Mouse (Mus musculus): Measurements from ENCODE around the gene Rnf167. TPM values are rescaled to one million over a fixed set of nuclear protein-coding genes. Genes with fewer than 3 reads are reported as not detected.

Rnf167 gene
- total and polyA plus RNA-seq, 3 experiments: 50.8 to 65.0 (median 58.7) TPM

DNA sequence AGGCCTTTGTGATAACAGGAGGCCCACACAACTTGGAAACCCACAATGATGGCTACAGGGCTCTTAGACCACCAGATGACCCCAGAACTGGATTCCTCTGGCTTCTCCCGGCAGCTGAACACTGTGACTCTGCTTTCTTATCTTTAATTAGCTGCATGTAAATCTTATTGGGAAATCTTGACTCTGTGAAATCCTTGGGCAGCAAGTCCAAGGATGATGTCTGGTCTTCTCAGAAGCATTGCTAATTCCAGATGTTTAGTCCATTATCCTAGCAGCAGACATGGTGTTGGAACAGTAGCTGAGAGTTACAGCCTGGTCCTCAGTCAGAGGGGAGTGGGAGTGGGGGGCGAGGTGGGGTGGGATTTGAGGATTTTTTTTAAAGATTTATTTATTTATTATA is 18.6 kb upstream of the Rnf167 start:
- Histone ChIP-seq H3K4me3 (no peak overlapping the region), H3K4me1 (ENCODE audit: control insufficient read depth, insufficient read depth, low read length) (no peaks in the 10 kb centered on the region), H3K79me2 (replicated peaks; ENCODE audit: control insufficient read depth, insufficient read depth, low read length) (no peaks in the 10 kb centered on the region), H3K27ac (no peak overlapping the region), H3K9ac (ENCODE audit: low read depth, low read length) (no peak overlapping the region), H3K27me3 (ENCODE audit: control insufficient read depth, insufficient read depth, low read length) (no peaks in the 10 kb centered on the region), H3K36me3 (ENCODE audit: control insufficient read depth, insufficient read depth, low read length) (no peaks in the 10 kb centered on the region)
- TF ChIP-seq CTCF (IDR thresholded peaks at IDR 0.05): no peak
- TF ChIP-seq EP300 (IDR thresholded peaks at IDR 0.05; ENCODE audit: insufficient read depth, low read depth, low read length): no peak
- intact Hi-C loops (cut with DNase I): no loop called here
- DNase-seq: no peak
- 50% methylated on average over 2 of the region's 2 CpGs for WGBS

DNA sequence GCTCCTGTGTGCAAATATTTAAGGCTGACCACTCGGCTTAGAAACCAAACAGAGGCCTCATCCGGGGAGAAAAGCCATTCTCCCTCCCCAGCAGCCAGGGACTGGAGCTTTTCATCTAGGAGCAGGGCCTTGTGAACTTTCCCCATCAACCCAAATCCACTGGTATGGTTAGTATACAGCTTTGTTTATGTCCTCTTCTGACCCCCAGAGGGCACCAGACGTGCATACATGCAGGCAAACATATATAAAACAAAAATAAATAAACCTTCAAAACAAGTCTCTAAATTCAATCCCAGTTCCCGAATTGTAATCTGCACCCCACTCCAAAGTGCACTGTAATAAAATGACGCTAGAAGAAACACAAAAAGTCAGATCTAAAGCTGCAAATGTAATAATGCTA is 17.5 kb upstream of the Rnf167 start:
- intact Hi-C loops (cut with DNase I): loop anchor here (1.0 kb wide), 1 partner anchor 126 kb away; no protein-coding TSS in a partner anchor
- H3K4me3 ChIP-seq: no peak overlapping the region
- WGBS: 49% methylated on average over 5 of the region's 5 CpGs

GRCm38 (mm10) chr11:70630129-70630528 is 16.9 kb upstream of the Rnf167 start:
- no peak overlapping the region for H3K4me3 ChIP-seq
- no peaks in the 10 kb centered on the region for H3K36me3 ChIP-seq (ENCODE audit: control insufficient read depth, insufficient read depth, low read length)
- intact Hi-C loops (cut with DNase I): no loop called here
- WGBS: 67% methylated on average over 7 of the region's 7 CpGs
- H3K27ac ChIP-seq: no peak overlapping the region
- TF ChIP-seq POLR2A (IDR thresholded peaks at IDR 0.05; ENCODE audit: insufficient read depth, low read depth, low read length) (no peak), CTCF (IDR thresholded peaks at IDR 0.05) (no peak), EP300 (IDR thresholded peaks at IDR 0.05; ENCODE audit: insufficient read depth, low read depth, low read length) (no peak)
- DNase-seq: no peak
- no peaks in the 10 kb centered on the region for H3K27me3 ChIP-seq (ENCODE audit: control insufficient read depth, insufficient read depth, low read length)
- H3K9ac ChIP-seq (ENCODE audit: low read depth, low read length): no peak overlapping the region
- H3K79me2 ChIP-seq (replicated peaks; ENCODE audit: control insufficient read depth, insufficient read depth, low read length): no peaks in the 10 kb centered on the region
- no peaks in the 10 kb centered on the region for H3K4me1 ChIP-seq (ENCODE audit: control insufficient read depth, insufficient read depth, low read length)

More for the DNA sequence above, 17.5 kb upstream of the Rnf167 start:
- Histone ChIP-seq H3K9ac (ENCODE audit: low read depth, low read length) (no peak overlapping the region), H3K79me2 (replicated peaks; ENCODE audit: control insufficient read depth, insufficient read depth, low read length) (no peaks in the 10 kb centered on the region), H3K36me3 (ENCODE audit: control insufficient read depth, insufficient read depth, low read length) (no peaks in the 10 kb centered on the region), H3K27me3 (ENCODE audit: control insufficient read depth, insufficient read depth, low read length) (no peaks in the 10 kb centered on the region), H3K4me1 (ENCODE audit: control insufficient read depth, insufficient read depth, low read length) (no peaks in the 10 kb centered on the region), H3K27ac (no peak overlapping the region)
- TF ChIP-seq CTCF (IDR thresholded peaks at IDR 0.05) (peak; percentile 72), EP300 (IDR thresholded peaks at IDR 0.05; ENCODE audit: insufficient read depth, low read depth, low read length) (no peak)
- DNase-seq: no peak

GRCm38 (mm10) chr11:70635601-70636000 is 11.4 kb upstream of the Rnf167 start:
- H3K27ac ChIP-seq: no peak overlapping the region
- no peaks in the 10 kb centered on the region for H3K36me3 ChIP-seq (ENCODE audit: control insufficient read depth, insufficient read depth, low read length)
- H3K4me3 ChIP-seq: no peak overlapping the region
- intact Hi-C loops (cut with DNase I): no loop called here
- H3K79me2 ChIP-seq (replicated peaks; ENCODE audit: control insufficient read depth, insufficient read depth, low read length): no peaks in the 10 kb centered on the region
- H3K27me3 ChIP-seq (ENCODE audit: control insufficient read depth, insufficient read depth, low read length): no peaks in the 10 kb centered on the region
- WGBS: 78% methylated on average over 4 of the region's 4 CpGs
- no peak for DNase-seq
- no peak overlapping the region for H3K9ac ChIP-seq (ENCODE audit: low read depth, low read length)
- TF ChIP-seq CTCF (IDR thresholded peaks at IDR 0.05) (no peak), EP300 (IDR thresholded peaks at IDR 0.05; ENCODE audit: insufficient read depth, low read depth, low read length) (no peak), POLR2A (IDR thresholded peaks at IDR 0.05; ENCODE audit: insufficient read depth, low read depth, low read length) (no peak)
- 0 out of 2 replicates have a peak, but pooled peaks cover 2% of the 10 kb centered on the region for H3K4me1 ChIP-seq (ENCODE audit: control insufficient read depth, insufficient read depth, low read length)

GRCm38 (mm10) chr11:70637764-70638163 is 9.3 kb upstream of the Rnf167 start:
- DNase-seq: no peak
- H3K36me3 ChIP-seq (ENCODE audit: control insufficient read depth, insufficient read depth, low read length): no peaks in the 10 kb centered on the region
- WGBS: 95% methylated on average over 1 of the region's 1 CpGs
- intact Hi-C loops (cut with DNase I): no loop called here
- no peaks in the 10 kb centered on the region for H3K79me2 ChIP-seq (replicated peaks; ENCODE audit: control insufficient read depth, insufficient read depth, low read length)
- peaks cover 2% of the 10 kb centered on the region; the same call in 1 of the 2 replicates for H3K4me1 ChIP-seq (ENCODE audit: control insufficient read depth, insufficient read depth, low read length)
- H3K27me3 ChIP-seq (ENCODE audit: control insufficient read depth, insufficient read depth, low read length): no peaks in the 10 kb centered on the region
- TF ChIP-seq CTCF (IDR thresholded peaks at IDR 0.05): no peak
- TF ChIP-seq EP300 (IDR thresholded peaks at IDR 0.05; ENCODE audit: insufficient read depth, low read depth, low read length): no peak
- TF ChIP-seq POLR2A (IDR thresholded peaks at IDR 0.05; ENCODE audit: insufficient read depth, low read depth, low read length): no peak
- H3K9ac ChIP-seq (ENCODE audit: low read depth, low read length): no peak overlapping the region
- H3K4me3 ChIP-seq: no peak overlapping the region
- no peak overlapping the region for H3K27ac ChIP-seq

DNA sequence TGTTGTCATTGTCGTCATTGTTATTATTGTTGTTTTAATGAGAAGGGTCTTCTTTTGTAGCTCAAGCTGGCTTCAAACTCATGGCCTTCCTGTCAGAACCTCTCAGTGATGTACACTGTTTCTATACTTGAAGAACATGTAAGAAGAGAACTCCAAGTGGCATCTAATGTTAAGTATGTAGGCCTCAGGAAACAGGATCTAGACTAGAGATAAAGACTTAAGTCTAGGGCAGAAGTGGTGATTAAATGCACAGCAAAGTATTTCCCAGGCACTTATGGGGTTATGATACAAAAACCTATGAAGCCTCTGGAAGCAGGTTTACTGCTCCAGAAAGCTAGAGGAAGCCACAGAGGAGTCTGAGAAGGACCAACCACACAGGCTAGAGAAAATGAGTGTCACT is 8.7 kb upstream of the Rnf167 start:
- intact Hi-C loops (cut with DNase I): no loop called here
- no peak overlapping the region for H3K9ac ChIP-seq (ENCODE audit: low read depth, low read length)
- no peak overlapping the region for H3K4me3 ChIP-seq
- H3K36me3 ChIP-seq (ENCODE audit: control insufficient read depth, insufficient read depth, low read length): no peaks in the 10 kb centered on the region
- no peaks in the 10 kb centered on the region for H3K27me3 ChIP-seq (ENCODE audit: control insufficient read depth, insufficient read depth, low read length)
- H3K79me2 ChIP-seq (replicated peaks; ENCODE audit: control insufficient read depth, insufficient read depth, low read length): no peaks in the 10 kb centered on the region
- no peak for TF ChIP-seq EP300 (IDR thresholded peaks at IDR 0.05; ENCODE audit: insufficient read depth, low read depth, low read length)
- TF ChIP-seq POLR2A (IDR thresholded peaks at IDR 0.05; ENCODE audit: insufficient read depth, low read depth, low read length): no peak
- no peak for TF ChIP-seq CTCF (IDR thresholded peaks at IDR 0.05)
- H3K27ac ChIP-seq: no peak overlapping the region
- whole genome bisulfite sequencing: 74% methylated on average over 1 of the region's 1 CpGs
- peaks cover 2% of the 10 kb centered on the region; the same call in 1 of the 2 replicates for H3K4me1 ChIP-seq (ENCODE audit: control insufficient read depth, insufficient read depth, low read length)
- DNase-seq: no peak
